Mouse (Mus musculus) testis, postnatal 10 days (tissue): Measurements from ENCODE around the gene Gm21304.
A peak's percentile ranks its signal among the peaks of the same experiment; 100 is the strongest.
"Not testable (repeated sequence)": the region's sequence is repeated elsewhere in the genome, so short reads cannot be mapped to it uniquely, and the experiment has no call there.

ENCODE experiments used
- DNase-seq: peaks from one replicate; pipeline ENCODE4 v3.0.0; 2021; ENCODE audit warnings: low spot score

Gene Gm21304

DNA sequence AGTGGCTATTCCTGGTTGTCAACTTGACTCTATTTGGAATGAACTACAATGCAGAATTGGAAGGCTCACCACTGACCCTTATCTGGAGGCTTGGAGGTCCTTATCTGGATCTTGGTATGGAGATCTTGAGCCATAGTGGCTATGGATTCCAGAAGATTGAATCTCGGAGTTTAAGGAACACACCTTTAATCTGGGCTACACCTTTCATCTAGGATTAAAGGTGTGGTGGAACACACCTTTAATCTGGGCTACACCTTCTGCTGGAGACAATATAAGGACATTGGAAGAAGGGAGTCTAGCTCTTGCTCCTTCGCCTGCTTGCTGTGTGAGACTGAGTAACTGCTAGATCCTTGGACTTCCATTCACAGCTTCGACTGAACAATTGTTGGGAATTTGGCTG lies at the start of gene Gm21304:
Gene Gm21304 (plus strand): TSS at position 301 of the 400 bp plus-strand sequence.
- DNase-seq, result not testable (repeated sequence)

DNA sequence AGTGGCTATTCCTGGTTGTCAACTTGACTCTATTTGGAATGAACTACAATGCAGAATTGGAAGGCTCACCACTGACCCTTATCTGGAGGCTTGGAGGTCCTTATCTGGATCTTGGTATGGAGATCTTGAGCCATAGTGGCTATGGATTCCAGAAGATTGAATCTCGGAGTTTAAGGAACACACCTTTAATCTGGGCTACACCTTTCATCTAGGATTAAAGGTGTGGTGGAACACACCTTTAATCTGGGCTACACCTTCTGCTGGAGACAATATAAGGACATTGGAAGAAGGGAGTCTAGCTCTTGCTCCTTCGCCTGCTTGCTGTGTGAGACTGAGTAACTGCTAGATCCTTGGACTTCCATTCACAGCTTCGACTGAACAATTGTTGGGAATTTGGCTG lies 25.6 kb upstream of the Gm21304 start, which contains the start of gene Gm21293:
Gene Gm21293 (plus strand): TSS at position 301 of the 400 bp plus-strand sequence.
- not testable (repeated sequence) for DNase-seq

DNA sequence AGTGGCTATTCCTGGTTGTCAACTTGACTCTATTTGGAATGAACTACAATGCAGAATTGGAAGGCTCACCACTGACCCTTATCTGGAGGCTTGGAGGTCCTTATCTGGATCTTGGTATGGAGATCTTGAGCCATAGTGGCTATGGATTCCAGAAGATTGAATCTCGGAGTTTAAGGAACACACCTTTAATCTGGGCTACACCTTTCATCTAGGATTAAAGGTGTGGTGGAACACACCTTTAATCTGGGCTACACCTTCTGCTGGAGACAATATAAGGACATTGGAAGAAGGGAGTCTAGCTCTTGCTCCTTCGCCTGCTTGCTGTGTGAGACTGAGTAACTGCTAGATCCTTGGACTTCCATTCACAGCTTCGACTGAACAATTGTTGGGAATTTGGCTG lies 17.1 kb upstream of the Gm21304 start, which contains the start of gene Gm6763:
Gene Gm6763 (plus strand): TSS at position 301 of the 400 bp plus-strand sequence.
- DNase-seq, result not testable (repeated sequence)

DNA sequence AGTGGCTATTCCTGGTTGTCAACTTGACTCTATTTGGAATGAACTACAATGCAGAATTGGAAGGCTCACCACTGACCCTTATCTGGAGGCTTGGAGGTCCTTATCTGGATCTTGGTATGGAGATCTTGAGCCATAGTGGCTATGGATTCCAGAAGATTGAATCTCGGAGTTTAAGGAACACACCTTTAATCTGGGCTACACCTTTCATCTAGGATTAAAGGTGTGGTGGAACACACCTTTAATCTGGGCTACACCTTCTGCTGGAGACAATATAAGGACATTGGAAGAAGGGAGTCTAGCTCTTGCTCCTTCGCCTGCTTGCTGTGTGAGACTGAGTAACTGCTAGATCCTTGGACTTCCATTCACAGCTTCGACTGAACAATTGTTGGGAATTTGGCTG lies 8.6 kb upstream of the Gm21304 start, which contains the start of gene Gm8764:
Gene Gm8764 (plus strand): TSS at position 301 of the 400 bp plus-strand sequence.
- DNase-seq, result not testable (repeated sequence)

DNA sequence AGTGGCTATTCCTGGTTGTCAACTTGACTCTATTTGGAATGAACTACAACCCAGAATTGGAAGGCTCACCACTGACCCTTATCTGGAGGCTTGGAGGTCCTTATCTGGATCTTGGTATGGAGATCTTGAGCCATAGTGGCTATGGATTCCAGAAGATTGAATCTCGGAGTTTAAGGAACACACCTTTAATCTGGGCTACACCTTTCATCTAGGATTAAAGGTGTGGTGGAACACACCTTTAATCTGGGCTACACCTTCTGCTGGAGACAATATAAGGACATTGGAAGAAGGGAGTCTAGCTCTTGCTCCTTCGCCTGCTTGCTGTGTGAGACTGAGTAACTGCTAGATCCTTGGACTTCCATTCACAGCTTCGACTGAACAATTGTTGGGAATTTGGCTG lies 8.4 kb downstream of the Gm21304 start, which contains the start of gene Gm21312:
Gene Gm21312 (plus strand): TSS at position 301 of the 400 bp plus-strand sequence.
- not testable (repeated sequence) for DNase-seq

DNA sequence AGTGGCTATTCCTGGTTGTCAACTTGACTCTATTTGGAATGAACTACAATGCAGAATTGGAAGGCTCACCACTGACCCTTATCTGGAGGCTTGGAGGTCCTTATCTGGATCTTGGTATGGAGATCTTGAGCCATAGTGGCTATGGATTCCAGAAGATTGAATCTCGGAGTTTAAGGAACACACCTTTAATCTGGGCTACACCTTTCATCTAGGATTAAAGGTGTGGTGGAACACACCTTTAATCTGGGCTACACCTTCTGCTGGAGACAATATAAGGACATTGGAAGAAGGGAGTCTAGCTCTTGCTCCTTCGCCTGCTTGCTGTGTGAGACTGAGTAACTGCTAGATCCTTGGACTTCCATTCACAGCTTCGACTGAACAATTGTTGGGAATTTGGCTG lies 16.9 kb downstream of the Gm21304 start, which contains the start of gene Gm20765:
Gene Gm20765 (plus strand): TSS at position 301 of the 400 bp plus-strand sequence.
- DNase-seq, result not testable (repeated sequence)

DNA sequence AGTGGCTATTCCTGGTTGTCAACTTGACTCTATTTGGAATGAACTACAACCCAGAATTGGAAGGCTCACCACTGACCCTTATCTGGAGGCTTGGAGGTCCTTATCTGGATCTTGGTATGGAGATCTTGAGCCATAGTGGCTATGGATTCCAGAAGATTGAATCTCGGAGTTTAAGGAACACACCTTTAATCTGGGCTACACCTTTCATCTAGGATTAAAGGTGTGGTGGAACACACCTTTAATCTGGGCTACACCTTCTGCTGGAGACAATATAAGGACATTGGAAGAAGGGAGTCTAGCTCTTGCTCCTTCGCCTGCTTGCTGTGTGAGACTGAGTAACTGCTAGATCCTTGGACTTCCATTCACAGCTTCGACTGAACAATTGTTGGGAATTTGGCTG lies 25.4 kb downstream of the Gm21304 start, which contains the start of gene Gm4340:
Gene Gm4340 (plus strand): TSS at position 301 of the 400 bp plus-strand sequence.
- not testable (repeated sequence) for DNase-seq

DNA sequence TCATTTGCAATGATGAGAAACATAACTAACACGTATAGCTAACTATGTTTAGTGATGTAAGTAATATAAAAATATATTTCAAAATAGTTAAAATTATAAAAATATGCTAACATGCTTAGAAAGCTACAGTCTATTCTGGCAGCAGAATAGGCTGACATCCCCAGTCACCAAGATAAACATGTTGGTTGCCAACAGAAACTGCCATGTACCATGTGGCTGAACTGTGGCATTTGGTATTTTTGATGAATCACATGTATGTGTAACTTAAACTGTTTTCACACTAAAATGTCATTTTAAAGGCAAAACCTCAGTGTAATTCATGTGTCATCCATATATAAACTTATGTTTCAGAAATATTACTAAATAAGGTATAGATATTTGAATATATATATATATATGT lies 41.3 kb downstream of the Gm21304 start:
- no peak for DNase-seq

DNA sequence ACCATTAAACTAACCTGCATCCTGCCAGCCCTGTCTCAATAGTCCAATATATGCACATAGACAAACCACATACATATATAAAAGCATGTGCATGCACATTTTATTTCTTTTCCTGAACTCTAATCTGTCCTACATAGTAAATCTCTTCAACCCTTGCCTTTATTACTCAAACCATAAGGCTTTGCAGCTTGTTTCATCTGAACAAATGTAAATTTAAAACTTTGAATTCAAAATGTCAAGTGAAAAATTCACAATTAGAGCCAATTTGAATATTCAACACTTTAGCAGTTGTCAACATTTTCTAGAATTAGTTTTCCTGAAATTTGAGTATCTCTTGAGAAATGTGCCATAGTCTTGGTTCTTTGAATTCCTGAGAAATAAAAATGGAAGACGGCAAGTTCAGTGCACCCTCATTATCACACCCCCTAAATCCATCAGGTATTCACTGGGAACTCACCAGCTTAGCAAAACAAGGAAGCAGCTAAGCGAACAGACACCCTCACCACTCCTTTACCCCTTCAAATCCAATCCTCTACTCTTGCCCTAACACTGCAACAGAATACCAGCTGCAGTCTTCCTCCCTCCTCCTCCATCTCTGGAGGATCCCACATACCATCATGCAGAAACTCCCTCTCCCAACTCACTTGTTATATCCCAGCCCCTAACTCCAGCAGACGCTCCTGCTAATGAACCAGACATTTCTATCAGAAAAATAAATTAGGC lies 42.1 kb downstream of the Gm21304 start:
- DNase-seq, result no peak

DNA sequence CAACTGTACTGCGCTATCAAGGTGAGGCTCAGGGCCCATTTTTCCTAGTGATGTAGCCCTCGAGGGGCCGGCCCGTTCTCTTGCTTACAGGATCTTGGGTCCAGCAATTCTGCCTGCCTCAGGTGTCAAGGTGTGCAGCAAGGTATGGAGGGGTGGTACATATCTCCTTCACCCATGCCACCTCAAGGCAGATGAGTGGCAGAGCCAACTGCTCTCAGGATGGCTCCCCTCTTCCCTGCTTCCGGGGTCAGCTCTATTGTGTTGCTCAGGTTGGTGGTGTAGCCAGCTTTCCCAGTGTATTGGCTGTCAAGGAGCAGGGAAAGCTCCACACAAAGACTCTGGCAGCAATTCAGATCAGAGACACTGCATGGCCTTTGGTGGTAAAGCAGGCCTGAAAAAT lies 46.2 kb downstream of the Gm21304 start:
- DNase-seq, result peak; percentile 30
